ENCODE assay signal across 17 mouse cellular contexts in genomic region chr2:128565904-128566303, GRCm38 (mm10). TPM values are rescaled to one million over a fixed set of nuclear protein-coding genes. Genes with fewer than 3 reads are reported as not detected.
A peak's percentile ranks its signal among the peaks of the same experiment; 100 is the strongest.
DNase-seq lines count a peak whose midpoint lies in the region; ATAC-seq and TF ChIP-seq lines count a peak whose summit lies in the region.
"Had no signal": no experiment of that assay in that cellular context is flagged by ENCODE, and none has a peak within 500 bp of the region (broad histone marks: within the 10 kb centered on the region; RNA-seq: fewer than 3 reads in every experiment).

No protein-coding gene starts in this region.

- DNase-seq in kidney, postnatal 0 days (ENCODE audit: low spot score) = peak; percentile 53
- DNase-seq in kidney, adult 11 months = no peak
- peak; percentile 85 for DNase-seq in NIH3T3 (ENCODE audit: low read depth)
- DNase-seq in embryonic facial prominence, embryonic 14.5 days (ENCODE audit: low spot score) = peak; percentile 56
- DNase-seq in adipocyte (ENCODE audit: low spot score) = no peak
- DNase-seq in layer of hippocampus, adult 9-11 months = no peak
- DNase-seq: adrenal gland, postnatal 25 days; cerebellum, adult 9-11 months; gastrocnemius, postnatal 25 days; kidney, adult 18-20 months; right cerebral cortex, adult 18-20 months; thymus, adult 2 months had no signal

- no peak for TF ChIP-seq POLR2A in myocyte (IDR thresholded peaks at IDR 0.05; ENCODE audit: insufficient read length, low read depth)

- H3K9ac ChIP-seq in kidney, postnatal 0 days (ENCODE audit: low read depth, low read length) = no peak overlapping the region
- H3K9ac ChIP-seq in embryonic facial prominence, embryonic 14.5 days (ENCODE audit: low read depth, low read length) = no peak overlapping the region
- H3K9ac ChIP-seq: heart, embryonic 12.5 days; liver, embryonic 14.5 days had no signal

- no peaks in the 10 kb centered on the region for H3K9me3 ChIP-seq in kidney, postnatal 0 days (replicated peaks; ENCODE audit: low read length)
- no peaks in the 10 kb centered on the region for H3K9me3 ChIP-seq in embryonic facial prominence, embryonic 14.5 days (ENCODE audit: control insufficient read depth, low read length)
- H3K9me3 ChIP-seq: hindbrain, embryonic 10.5 days had no signal

- no peak overlapping the region for H3K4me2 ChIP-seq in kidney, postnatal 0 days (ENCODE audit: low read length)
- no peak overlapping the region for H3K4me2 ChIP-seq in embryonic facial prominence, embryonic 14.5 days (ENCODE audit: low read depth, low read length)
- H3K4me2 ChIP-seq in myocyte (ENCODE audit: low read depth) = peak overlapping the region; percentile 49
- H3K4me2 ChIP-seq: heart, embryonic 12.5 days had no signal

- H3ac ChIP-seq in myocyte (ENCODE audit: control insufficient read depth, insufficient read length) = no peak overlapping the region

- H3K79me2 ChIP-seq in myocyte (ENCODE audit: control insufficient read depth, insufficient read depth) = no peaks in the 10 kb centered on the region

- 0 out of 2 replicates have a peak, but pooled peaks have one; percentile 40 for ATAC-seq in kidney, postnatal 0 days (replicated peaks; ENCODE audit: low FRiP score, low read depth)
- ATAC-seq in embryonic facial prominence, embryonic 14.5 days (ENCODE audit: low read depth) = 0 out of 2 replicates have a peak, but pooled peaks have one; percentile 53
- ATAC-seq: forebrain, embryonic 16.5 days had no signal

- H3K4me3 ChIP-seq in kidney, postnatal 0 days (replicated peaks; ENCODE audit: low read depth, low read length) = no peak overlapping the region
- no peak overlapping the region for H3K4me3 ChIP-seq in embryonic facial prominence, embryonic 14.5 days (ENCODE audit: low read depth, low read length)
- H3K4me3 ChIP-seq in myocyte = no peak overlapping the region
- H3K4me3 ChIP-seq: heart, embryonic 12.5 days; hindbrain, embryonic 10.5 days had no signal

- no peaks in the 10 kb centered on the region for H3K4me1 ChIP-seq in kidney, postnatal 0 days (replicated peaks; ENCODE audit: insufficient read depth, low read length)
- no peaks in the 10 kb centered on the region; the same call in 1 of the 2 replicates for H3K4me1 ChIP-seq in embryonic facial prominence, embryonic 14.5 days (ENCODE audit: control insufficient read depth, insufficient read depth, low read length)

- TF ChIP-seq CTCF in kidney, postnatal 0 days (IDR thresholded peaks at IDR 0.05; ENCODE audit: low read depth) = no peak

- 45% methylated on average over 8 of the region's 8 CpGs for WGBS in kidney, postnatal 0 days
- 47% methylated on average over 8 of the region's 8 CpGs for WGBS in embryonic facial prominence, embryonic 14.5 days

- no peaks in the 10 kb centered on the region for H3K27me3 ChIP-seq in kidney, postnatal 0 days (ENCODE audit: insufficient read depth, low read length)
- H3K27me3 ChIP-seq in embryonic facial prominence, embryonic 14.5 days (replicated peaks; ENCODE audit: control insufficient read depth, insufficient read depth, low read length) = no peaks in the 10 kb centered on the region
- no peaks in the 10 kb centered on the region for H3K27me3 ChIP-seq in myocyte (ENCODE audit: control insufficient read depth, insufficient read depth, insufficient read length)
- H3K27me3 ChIP-seq: heart, embryonic 12.5 days had no signal

- no peak overlapping the region for H3K27ac ChIP-seq in kidney, postnatal 0 days
- H3K27ac ChIP-seq in embryonic facial prominence, embryonic 14.5 days (replicated peaks; ENCODE audit: low read depth, low read length) = no peak overlapping the region
- H3K27ac ChIP-seq: hindbrain, embryonic 10.5 days; liver, embryonic 14.5 days had no signal

- no peaks in the 10 kb centered on the region for H3K36me3 ChIP-seq in kidney, postnatal 0 days (ENCODE audit: insufficient read depth, low read length)
- H3K36me3 ChIP-seq in embryonic facial prominence, embryonic 14.5 days (ENCODE audit: control insufficient read depth, insufficient read depth, low read length) = no peaks in the 10 kb centered on the region
- H3K36me3 ChIP-seq in myocyte (ENCODE audit: control insufficient read depth, insufficient read depth) = no peaks in the 10 kb centered on the region
- H3K36me3 ChIP-seq: heart, embryonic 12.5 days; hindbrain, embryonic 10.5 days had no signal

TF ChIP-seq in myocyte, 11 proteins besides CTCF, POLR2A, EP300 and RAD21:
- TF ChIP-seq REST (IDR thresholded peaks at IDR 0.05; ENCODE audit: insufficient read depth, insufficient read length) (no peak), POLR2AphosphoS2 (IDR thresholded peaks at IDR 0.05; ENCODE audit: insufficient read length, low read depth) (no peak), SRF (IDR thresholded peaks at IDR 0.05; ENCODE audit: control insufficient read depth, insufficient read length, low read depth) (no peak), MAX (IDR thresholded peaks at IDR 0.05; ENCODE audit: low read depth) (no peak), TCF3 (IDR thresholded peaks at IDR 0.05; ENCODE audit: insufficient read length, low read depth) (no peak), E2F4 (IDR thresholded peaks at IDR 0.05; ENCODE audit: insufficient read depth) (no peak), USF1 (IDR thresholded peaks at IDR 0.05; ENCODE audit: low read depth) (no peak), CEBPB (IDR thresholded peaks at IDR 0.05; ENCODE audit: insufficient read depth, poor library complexity, severe bottlenecking) (no peak)

RNA-seq across cellular contexts. Expression of gene Spdye4c, which starts 25.1 kb away (rescaled TPM):
- not detected in 2 replicates for polyA plus RNA-seq in kidney, postnatal 0 days (2015; fragmentation: Nextera tagmentation; extraction: Ambion mirVana)
- polyA plus RNA-seq in embryonic facial prominence, embryonic 14.5 days (2014; fragmentation: Nextera tagmentation; extraction: Ambion mirVana) = not detected in 2 replicates
- polyA plus RNA-seq in myocyte (2012; fragmentation: generic; extraction: Trizol) = not detected
- polyA plus RNA-seq: forebrain, embryonic 16.5 days; heart, embryonic 12.5 days; hindbrain, embryonic 10.5 days; liver, embryonic 14.5 days; thymus, adult 2 months had no signal

Comparison
In these comparisons a context has a peak if more than half of its experiments do, and no peak if none do; other contexts are left out.
1. DNase-seq: peak in kidney, postnatal 0 days (single experiment), NIH3T3 (single experiment) and embryonic facial prominence, embryonic 14.5 days (single experiment); none in kidney, adult 11 months (single experiment), adipocyte (single experiment) and layer of hippocampus, adult 9-11 months (single experiment).